In genomic region chr5:56122130-56122529, GRCm38 (mm10) we compare ENCODE assay signal across 24 mouse cellular contexts.
DNase-seq lines count a peak whose midpoint lies in the region; ATAC-seq and TF ChIP-seq lines count a peak whose summit lies in the region.
"Had no signal": no experiment of that assay in that cellular context is flagged by ENCODE, and none has a peak within 500 bp of the region (broad histone marks: within the 10 kb centered on the region; RNA-seq: fewer than 3 reads in every experiment).

No protein-coding gene starts in this region.

- H3K36me3 ChIP-seq in forebrain, embryonic 11.5 days (ENCODE audit: control insufficient read depth, insufficient read depth, low read length), result no peaks in the 10 kb centered on the region
- no peaks in the 10 kb centered on the region for H3K36me3 ChIP-seq in forebrain, postnatal 0 days (ENCODE audit: insufficient read depth)
- H3K36me3 ChIP-seq in ES-E14 (ENCODE audit: control insufficient read depth, insufficient read depth, low read length, poor library complexity, severe bottlenecking), result no peaks in the 10 kb centered on the region
- no peaks in the 10 kb centered on the region for H3K36me3 ChIP-seq in midbrain, embryonic 14.5 days (ENCODE audit: control insufficient read depth, insufficient read depth, low read length)
- H3K36me3 ChIP-seq: embryonic facial prominence, embryonic 10.5 days; embryonic facial prominence, embryonic 12.5 days; forebrain, embryonic 12.5 days had no signal

- H3K9ac ChIP-seq in forebrain, embryonic 11.5 days (ENCODE audit: low read length), result no peak overlapping the region
- H3K9ac ChIP-seq in forebrain, postnatal 0 days, result no peak overlapping the region
- no peak overlapping the region for H3K9ac ChIP-seq in ES-E14 (ENCODE audit: insufficient read depth, low read depth, low read length, poor library complexity, severe bottlenecking)
- H3K9ac ChIP-seq in midbrain, embryonic 14.5 days (replicated peaks; ENCODE audit: low read length), result no peak overlapping the region
- H3K9ac ChIP-seq: embryonic facial prominence, embryonic 12.5 days; forebrain, embryonic 12.5 days had no signal

- no peak overlapping the region for H3K4me2 ChIP-seq in forebrain, embryonic 11.5 days (ENCODE audit: low read depth, low read length, severe bottlenecking)
- no peak overlapping the region for H3K4me2 ChIP-seq in forebrain, postnatal 0 days (ENCODE audit: low read depth)
- no peak overlapping the region for H3K4me2 ChIP-seq in midbrain, embryonic 14.5 days (ENCODE audit: low read length)
- H3K4me2 ChIP-seq: embryonic facial prominence, embryonic 12.5 days; forebrain, embryonic 12.5 days had no signal

- in situ Hi-C loops in ES-E14 (cut with MboI; ENCODE audit: low sequenced_read_pairs in 2 of 2, unreplicated experiment in 2 of 2), result no loop called here

- no peaks in the 10 kb centered on the region for H3K4me1 ChIP-seq in forebrain, embryonic 11.5 days (replicated peaks; ENCODE audit: control insufficient read depth, insufficient read depth, low read length)
- H3K4me1 ChIP-seq in forebrain, postnatal 0 days (ENCODE audit: insufficient read depth), result no peaks in the 10 kb centered on the region
- peaks cover 0 to 9% of the 10 kb centered on the region in 2 experiments; a peak in 1 of 4 replicates for H3K4me1 ChIP-seq in ES-E14 (ENCODE audit: control insufficient read depth in 2 of 2, insufficient read depth in 2 of 2, low read length in 2 of 2, poor library complexity in 1 of 2)
- H3K4me1 ChIP-seq in midbrain, embryonic 14.5 days (ENCODE audit: control insufficient read depth, insufficient read depth, low read length), result no peaks in the 10 kb centered on the region
- H3K4me1 ChIP-seq: embryonic facial prominence, embryonic 10.5 days; embryonic facial prominence, embryonic 12.5 days; forebrain, embryonic 12.5 days had no signal

- no peaks in the 10 kb centered on the region for H3K27me3 ChIP-seq in forebrain, embryonic 11.5 days (ENCODE audit: control insufficient read depth, insufficient read depth, low read length)
- no peaks in the 10 kb centered on the region for H3K27me3 ChIP-seq in forebrain, postnatal 0 days (ENCODE audit: insufficient read depth, low read length)
- no peaks in the 10 kb centered on the region for H3K27me3 ChIP-seq in midbrain, embryonic 14.5 days (ENCODE audit: control insufficient read depth, insufficient read depth, low read length)
- H3K27me3 ChIP-seq: CH12.LX; embryonic facial prominence, embryonic 12.5 days; forebrain, embryonic 12.5 days had no signal

- DNase-seq in forebrain, embryonic 11.5 days (ENCODE audit: low spot score), result no peak
- DNase-seq in forebrain, postnatal 0 days, result no peak
- DNase-seq in ES-E14 (ENCODE audit: low read depth, low spot score), result peak; percentile 54
- DNase-seq in WW6 (ENCODE audit: low read depth, low spot score), result peak; percentile 16
- DNase-seq in spleen, postnatal 10 days (ENCODE audit: low spot score in 2 of 2), result no peak
- DNase-seq in gastrocnemius, adult 8-10 months (ENCODE audit: low spot score in 2 of 2), result no peak
- no peak for DNase-seq in midbrain, embryonic 14.5 days
- DNase-seq: adrenal gland, adult 8-10 months; adrenal gland, postnatal 14 days; adrenal gland, postnatal 36 days; B cell, adult 2 months; cerebellum, adult 11-12 months; cerebellum, adult 2 months; cerebellum, adult 9-10 months; cerebellum, postnatal 10 days; cerebellum, postnatal 25 days had no signal

- 0 out of 2 replicates have a peak, but pooled peaks have one; percentile 24 for ATAC-seq in forebrain, embryonic 11.5 days (replicated peaks; ENCODE audit: low FRiP score)
- no peak for ATAC-seq in forebrain, postnatal 0 days
- no peak for ATAC-seq in midbrain, embryonic 14.5 days (ENCODE audit: low FRiP score, low TSS enrichment)
- ATAC-seq: activated CD4-positive, CD25-positive, alpha-beta regulatory T cell, adult 4 months; CD4-positive, CD25-positive, alpha-beta regulatory T cell, adult 4 months; forebrain, embryonic 14.5 days; forebrain, embryonic 16.5 days had no signal

- no peak for TF ChIP-seq CTCF in forebrain, postnatal 0 days (IDR thresholded peaks at IDR 0.05; ENCODE audit: low read depth)

- no peaks in the 10 kb centered on the region for H3K9me3 ChIP-seq in forebrain, embryonic 11.5 days (ENCODE audit: control insufficient read depth, low read length)
- no peaks in the 10 kb centered on the region for H3K9me3 ChIP-seq in forebrain, postnatal 0 days (ENCODE audit: low read length)
- H3K9me3 ChIP-seq in ES-E14 (ENCODE audit: control insufficient read depth, insufficient read depth, low read depth, low read length), result no peaks in the 10 kb centered on the region
- H3K9me3 ChIP-seq in midbrain, embryonic 14.5 days (ENCODE audit: control insufficient read depth, low read length), result no peaks in the 10 kb centered on the region
- H3K9me3 ChIP-seq: embryonic facial prominence, embryonic 10.5 days; embryonic facial prominence, embryonic 12.5 days; forebrain, embryonic 12.5 days had no signal

- 52% methylated on average over 2 of the region's 2 CpGs for WGBS in forebrain, embryonic 11.5 days
- WGBS in forebrain, postnatal 0 days, result 66% methylated on average over 2 of the region's 2 CpGs
- WGBS in midbrain, embryonic 14.5 days, result 61% methylated on average over 2 of the region's 2 CpGs

- H3K27ac ChIP-seq in forebrain, embryonic 11.5 days (ENCODE audit: low read depth, low read length), result no peak overlapping the region
- no peak overlapping the region for H3K27ac ChIP-seq in forebrain, postnatal 0 days (ENCODE audit: low read depth, low read length)
- no peak overlapping the region for H3K27ac ChIP-seq in ES-E14 (ENCODE audit: insufficient read depth, low read depth, low read length, poor library complexity, severe bottlenecking)
- no peak overlapping the region for H3K27ac ChIP-seq in midbrain, embryonic 14.5 days (replicated peaks; ENCODE audit: low read depth, low read length)
- H3K27ac ChIP-seq: embryonic facial prominence, embryonic 10.5 days; embryonic facial prominence, embryonic 12.5 days; forebrain, embryonic 12.5 days had no signal

- no peak overlapping the region for H3K4me3 ChIP-seq in forebrain, embryonic 11.5 days (ENCODE audit: low read depth, low read length)
- no peak overlapping the region for H3K4me3 ChIP-seq in forebrain, postnatal 0 days (ENCODE audit: low read depth, low read length)
- no peak overlapping the region for H3K4me3 ChIP-seq in ES-E14 (ENCODE audit: insufficient read depth in 1 of 2, low read depth in 1 of 2, low read length in 2 of 2, poor library complexity in 1 of 2, severe bottlenecking in 1 of 2)
- H3K4me3 ChIP-seq in midbrain, embryonic 14.5 days (replicated peaks; ENCODE audit: low read depth, low read length), result no peak overlapping the region
- H3K4me3 ChIP-seq: embryonic facial prominence, embryonic 10.5 days; embryonic facial prominence, embryonic 12.5 days; forebrain, embryonic 12.5 days had no signal

TF ChIP-seq in ES-E14, 5 proteins besides CTCF, POLR2A, EP300 and RAD21:
- TF ChIP-seq CHD2 (IDR thresholded peaks at IDR 0.05; ENCODE audit: low read depth, low read length) (peak; percentile 66), ZC3H11A (IDR thresholded peaks at IDR 0.05; ENCODE audit: borderline replicate concordance, low read depth, low read length) (no peak)

Comparison
In these comparisons a context has a peak if more than half of its experiments do, and no peak if none do; other contexts are left out.
1. DNase-seq: peak in ES-E14 (single experiment) and WW6 (single experiment); none in forebrain, embryonic 11.5 days (single experiment), forebrain, postnatal 0 days (single experiment), spleen, postnatal 10 days (0 of 2), gastrocnemius, adult 8-10 months (0 of 2) and midbrain, embryonic 14.5 days (single experiment).